Mouse (Mus musculus) cerebellum, postnatal 14 days (tissue): ENCODE measurements around the gene Srbd1.

Experiments
- DNase-seq, 2 experiments: peaks; one replicate each; pipeline ENCODE4 v3.0.0; 2021; ENCODE audit warnings: mixed read lengths in 2 of 2

The Srbd1 gene

DNA sequence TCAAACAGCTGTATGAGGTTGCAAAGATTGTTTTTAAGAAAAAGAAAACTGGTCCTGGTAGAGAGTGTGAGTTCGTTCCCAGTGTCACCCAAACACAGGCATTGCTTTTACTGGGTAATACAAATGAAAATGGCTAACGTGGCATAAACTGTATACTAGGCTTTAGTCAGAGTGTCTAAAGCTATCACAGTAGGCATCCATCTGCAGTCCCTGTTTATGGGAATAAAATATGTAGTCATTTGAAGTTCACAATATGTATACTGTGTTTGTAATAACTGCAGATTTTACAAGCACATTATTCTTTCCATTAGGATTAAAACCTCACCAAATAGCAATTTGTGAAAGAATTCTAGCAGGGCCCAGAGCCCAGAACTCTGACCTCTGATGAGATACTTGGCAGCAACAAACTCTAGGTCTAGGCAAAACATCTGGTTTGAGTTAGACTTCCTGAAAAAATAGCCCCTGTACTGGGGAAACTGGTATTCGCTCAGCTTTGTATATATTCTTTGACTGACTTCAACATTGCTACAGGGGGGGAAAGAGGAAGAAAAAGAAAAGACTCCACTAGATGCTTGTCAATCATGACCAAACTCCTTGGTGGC, 112.8 kb downstream of the Srbd1 start:
- no peak for DNase-seq

DNA sequence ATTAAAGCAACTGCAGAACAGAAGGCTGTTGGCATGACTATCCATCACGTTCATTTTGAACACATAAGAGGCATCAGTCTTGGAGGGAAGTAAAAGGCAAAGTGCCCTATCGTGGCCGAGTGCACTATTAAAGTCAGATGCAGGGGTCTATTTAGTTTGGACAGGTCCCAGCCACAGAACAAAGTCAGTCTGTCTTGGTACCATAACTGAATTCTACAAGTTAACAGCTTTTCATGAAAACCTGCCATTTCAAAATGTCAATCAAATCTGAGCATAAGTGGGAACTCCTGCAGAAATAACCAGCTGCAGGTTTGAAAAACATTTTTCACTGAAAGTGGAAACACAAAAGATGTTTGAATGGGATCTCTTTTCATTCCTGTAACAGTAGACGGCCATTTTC, 115.0 kb downstream of the Srbd1 start:
- DNase-seq, result no peak

DNA sequence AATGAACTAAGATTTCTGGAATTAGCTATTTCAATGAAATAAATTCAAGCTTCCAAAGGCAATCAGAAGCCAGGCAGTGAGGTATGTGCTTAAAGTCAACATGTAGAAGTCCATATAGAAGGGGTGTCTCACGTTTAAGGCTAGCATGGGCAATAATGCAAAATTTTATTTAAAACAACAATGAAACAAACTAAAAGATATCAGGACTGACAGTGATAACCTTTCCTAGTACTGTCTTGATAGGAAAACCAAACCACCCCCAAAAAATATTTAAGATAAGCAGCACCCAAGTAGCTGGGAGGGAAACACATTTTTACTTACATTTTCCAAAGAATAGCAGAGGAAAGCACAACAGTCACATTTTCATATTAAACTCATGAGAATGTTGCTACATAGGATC, 115.8 kb downstream of the Srbd1 start:
- no peak for DNase-seq

DNA sequence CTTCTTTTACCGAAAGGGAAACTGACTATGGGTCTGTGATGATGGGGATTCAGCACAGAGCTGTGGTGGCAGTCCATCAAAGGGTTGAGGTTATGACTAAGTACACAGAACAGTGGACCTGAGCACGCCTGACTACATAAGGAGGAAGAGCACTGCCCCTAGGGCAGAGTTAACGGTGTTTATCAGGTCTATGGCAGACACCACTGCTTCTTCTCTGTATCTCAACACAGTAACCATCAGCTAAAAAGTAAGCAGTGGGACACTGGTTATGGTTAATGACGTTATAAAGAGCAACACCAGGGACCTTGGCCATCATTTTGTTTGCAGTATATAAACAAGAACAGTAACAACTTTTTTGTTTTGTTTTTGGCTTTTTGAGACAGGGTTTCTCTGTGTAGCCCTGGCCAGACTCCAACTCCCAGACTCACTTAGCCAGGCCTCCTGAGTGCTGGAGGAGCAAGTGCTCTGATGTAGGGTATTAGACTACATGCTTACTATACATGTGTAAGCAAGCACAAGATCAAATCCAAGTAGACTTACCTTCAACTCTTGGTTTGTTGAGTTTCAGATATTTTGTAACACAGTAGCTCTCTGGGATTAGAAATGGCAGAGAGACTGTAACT, 117.3 kb downstream of the Srbd1 start:
- DNase-seq, result no peak

DNA sequence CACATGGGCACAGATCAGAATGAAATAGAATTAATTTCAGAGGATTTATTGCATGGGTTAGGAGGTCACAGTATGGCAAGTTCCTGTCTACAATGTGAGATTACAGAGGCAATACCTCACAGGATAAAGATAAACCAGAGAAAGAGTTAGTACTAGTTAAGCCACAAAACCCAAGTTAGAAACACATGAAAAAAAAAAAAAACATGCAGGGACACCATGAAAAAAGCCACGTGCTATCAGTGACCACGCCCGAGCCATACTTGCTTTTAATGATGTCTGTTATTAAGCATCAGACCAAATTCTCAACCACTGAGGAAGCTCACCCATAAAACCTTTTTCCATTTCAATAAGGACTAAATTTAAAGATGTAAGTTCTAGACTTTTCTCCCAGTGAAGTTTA, 120.4 kb downstream of the Srbd1 start:
- no peak for DNase-seq

DNA sequence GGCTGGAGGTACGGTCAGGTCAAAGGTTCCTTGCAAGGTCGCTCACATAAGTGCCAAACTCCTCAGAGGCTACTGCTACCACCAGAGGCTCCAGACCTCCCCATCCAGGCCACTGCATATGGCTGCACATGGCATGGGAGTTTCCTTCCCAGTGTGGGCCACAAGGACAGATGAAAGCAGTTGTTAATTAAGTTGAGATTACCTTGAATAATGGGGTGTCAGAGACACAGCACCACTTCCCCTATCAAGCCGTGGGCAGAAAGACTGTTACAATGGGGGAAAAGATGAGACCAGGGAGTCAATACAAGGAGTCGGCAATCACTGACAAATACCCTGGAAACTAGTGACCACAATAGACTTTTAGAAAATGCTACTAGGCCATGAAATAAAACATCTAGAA, 122.6 kb downstream of the Srbd1 start:
- DNase-seq, result no peak

DNA sequence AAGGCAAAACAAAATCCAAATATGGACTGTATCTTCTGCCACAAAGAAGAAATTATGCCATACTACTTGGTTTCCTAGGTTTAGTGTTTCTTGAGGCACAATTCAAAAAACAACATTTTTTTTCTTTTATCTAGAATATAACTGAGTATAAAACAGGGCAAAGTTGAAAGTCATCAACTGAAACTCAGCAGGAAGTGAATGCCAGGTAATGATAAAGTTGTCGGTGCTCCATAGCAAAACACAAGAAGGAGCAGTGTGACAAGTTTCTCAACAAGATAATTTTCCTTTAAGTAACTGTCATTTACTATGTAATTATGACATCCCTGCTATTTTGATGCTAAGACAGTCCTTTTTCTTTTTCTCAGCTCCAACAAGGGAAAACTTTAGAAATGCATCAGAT, 123.2 kb downstream of the Srbd1 start:
- no peak for DNase-seq

DNA sequence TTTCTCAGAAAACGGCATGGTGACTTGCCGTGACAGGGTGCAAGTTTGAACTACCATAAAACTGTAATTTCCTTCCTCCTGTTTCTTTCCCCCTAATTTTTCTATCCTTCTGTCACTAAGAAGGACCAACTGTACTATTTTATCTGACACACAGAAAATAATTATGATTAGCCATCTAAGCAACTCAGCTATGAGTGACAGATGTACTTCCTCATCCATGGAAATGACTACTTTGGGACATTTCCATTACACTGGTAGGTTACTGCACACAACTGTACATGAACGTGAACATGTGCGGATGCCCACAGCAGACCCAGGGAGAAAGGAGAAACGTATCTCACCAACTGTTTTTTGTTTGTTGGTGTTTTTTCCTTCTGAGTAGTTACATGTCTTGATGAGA, 123.7 kb downstream of the Srbd1 start:
- DNase-seq, result no peak

DNA sequence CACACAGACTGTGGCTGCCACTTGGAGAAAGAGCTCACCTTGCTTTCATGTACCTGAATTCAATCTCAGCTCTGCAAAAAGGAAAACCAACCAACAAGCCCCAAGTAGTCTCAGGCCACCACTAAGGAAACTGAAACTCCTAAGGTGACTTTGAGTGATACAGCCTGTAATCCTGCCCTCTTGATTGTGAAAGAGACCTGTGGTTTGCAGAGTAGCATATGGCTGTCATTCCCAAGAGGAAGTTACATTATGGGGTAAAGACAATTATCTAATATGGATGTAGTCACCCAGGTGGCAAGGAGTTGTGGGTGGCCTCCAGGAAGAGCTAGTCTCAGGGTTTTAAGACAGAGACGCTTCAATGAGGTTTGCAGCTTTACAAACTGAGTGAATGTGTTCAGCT, 125.2 kb downstream of the Srbd1 start:
- no peak for DNase-seq

DNA sequence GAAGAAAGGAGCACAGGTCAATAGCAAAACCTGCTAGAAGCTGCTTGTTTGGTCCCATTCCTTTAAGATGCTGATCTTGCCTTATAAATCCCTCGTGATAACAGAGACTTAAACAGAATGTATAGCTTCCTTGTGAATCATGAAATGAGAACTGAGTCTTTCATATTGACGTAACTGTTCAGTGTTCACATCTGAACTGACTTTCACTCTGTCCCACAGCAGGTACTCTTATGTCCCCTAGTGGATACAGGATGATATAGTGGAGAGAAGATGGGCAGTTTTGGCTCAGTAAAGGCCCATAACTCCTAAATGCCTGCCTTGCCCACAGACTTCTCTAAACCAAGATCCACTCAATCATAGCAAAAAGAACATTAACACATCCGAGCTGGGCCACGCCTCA, 130.7 kb downstream of the Srbd1 start:
- DNase-seq, result no peak

DNA sequence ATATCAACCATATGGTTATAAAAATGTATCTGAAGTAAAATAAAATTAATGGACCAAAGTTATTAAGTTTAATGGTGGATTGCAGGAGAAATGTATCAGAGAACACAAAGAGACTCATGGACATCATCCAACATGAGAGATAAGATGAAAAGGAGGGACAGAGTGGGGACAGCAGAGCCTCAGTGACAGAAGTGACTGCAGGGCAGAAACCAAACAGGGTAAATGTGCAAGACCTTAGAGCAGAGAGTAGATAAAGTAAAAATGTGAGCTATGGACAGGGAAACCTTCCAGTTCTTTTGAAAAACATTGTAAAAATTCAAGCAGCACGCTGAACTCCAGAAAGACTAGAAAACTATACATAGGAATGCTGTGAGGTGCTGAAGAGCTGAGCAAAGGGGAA, 132.4 kb downstream of the Srbd1 start:
- no peak for DNase-seq

DNA sequence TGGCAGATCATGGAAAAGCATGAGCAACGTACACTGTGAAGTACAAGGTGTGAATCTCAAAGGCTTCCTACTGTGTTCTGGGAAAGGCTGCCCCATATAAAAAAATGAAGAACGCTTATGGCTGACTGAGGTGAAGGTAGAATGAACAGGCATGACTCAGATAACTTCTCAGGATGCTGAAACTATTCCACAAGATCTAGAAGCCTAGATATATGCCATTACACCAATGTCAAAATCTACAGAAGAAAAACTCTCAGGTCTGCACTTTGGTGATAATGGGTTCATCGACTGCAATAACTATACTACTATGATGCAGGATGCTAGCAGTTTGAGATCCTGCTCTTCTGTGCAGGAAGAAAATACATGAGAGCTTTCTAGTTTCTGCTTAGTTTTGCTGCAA, 133.1 kb downstream of the Srbd1 start:
- no peak for DNase-seq

DNA sequence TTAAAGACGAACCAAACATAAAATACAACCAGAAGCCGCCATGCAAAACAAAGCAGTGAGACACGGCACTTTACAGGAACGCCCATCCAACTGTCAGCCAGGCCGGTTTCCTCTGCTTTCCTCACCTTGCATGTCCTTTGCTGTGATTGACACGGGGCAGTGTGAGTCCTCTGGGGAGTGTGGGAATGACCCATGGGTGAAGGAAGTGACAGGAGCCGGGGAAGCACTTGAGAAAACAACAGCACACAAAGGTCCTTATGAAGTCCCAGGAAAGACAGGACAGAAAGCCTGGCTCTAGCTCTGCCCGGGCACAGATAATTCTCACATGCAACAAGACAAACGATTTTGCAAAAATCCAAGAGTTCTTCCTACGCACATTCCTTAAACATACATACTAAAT, 136.6 kb downstream of the Srbd1 start:
- DNase-seq, result no peak

DNA sequence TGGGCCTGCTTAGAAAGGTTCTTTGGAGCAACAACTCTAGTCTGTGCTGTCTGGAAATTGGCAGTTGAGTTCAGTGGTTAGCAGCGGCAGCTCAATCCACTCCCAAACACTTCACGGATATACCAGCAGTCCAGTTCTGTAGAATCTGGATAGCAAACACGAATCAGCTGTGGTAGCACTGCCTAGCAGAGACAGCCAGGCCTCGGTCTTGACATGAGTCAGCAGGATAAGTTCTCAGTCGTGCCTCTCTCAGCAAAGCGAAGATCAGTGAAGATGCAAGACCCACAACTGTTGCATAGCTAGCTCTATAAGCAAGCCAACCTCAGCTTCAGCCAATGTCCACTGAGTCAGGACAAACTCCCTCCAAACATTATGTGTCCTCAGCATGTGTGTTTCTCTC, 142.9 kb downstream of the Srbd1 start:
- DNase-seq, result no peak

DNA sequence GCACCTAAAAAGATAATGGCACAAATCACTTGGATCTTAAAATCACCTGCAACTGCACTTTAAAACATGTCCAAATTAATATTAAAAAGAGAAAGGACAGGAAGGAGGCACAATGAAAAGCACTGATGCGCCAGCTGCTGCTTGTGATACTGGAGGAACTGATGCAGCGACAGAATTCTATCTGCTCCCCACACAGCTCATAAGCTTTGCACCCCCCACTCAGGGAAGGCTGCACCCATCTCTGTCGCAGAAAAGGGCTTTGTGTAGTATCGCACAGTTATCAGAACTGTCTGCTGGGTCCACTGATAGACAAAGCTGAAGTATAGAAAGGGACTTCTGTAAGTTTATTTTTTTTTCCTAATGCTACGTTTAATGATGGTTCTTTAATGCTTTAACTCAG, 143.3 kb downstream of the Srbd1 start:
- no peak for DNase-seq

DNA sequence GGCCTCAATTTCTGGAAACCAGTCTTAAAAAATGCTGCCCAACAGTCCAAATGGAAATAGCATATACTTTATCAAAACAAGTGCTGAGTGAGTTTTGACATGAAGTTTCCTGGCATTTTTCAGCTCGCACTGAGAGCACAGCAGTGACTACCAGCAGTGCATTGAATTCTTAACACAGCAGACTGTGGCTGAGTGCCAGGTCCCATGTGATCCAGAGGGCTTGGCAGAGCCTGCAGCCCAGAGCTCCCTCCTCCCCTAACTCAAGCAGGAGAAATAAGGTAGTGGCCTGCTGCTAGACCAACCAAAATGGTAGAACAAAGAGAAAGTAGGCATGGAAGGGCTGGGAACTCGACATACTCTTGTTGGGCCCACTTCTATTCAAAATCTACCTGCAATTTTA, 149.2 kb downstream of the Srbd1 start:
- peak; percentile 78 to 80 for DNase-seq

DNA sequence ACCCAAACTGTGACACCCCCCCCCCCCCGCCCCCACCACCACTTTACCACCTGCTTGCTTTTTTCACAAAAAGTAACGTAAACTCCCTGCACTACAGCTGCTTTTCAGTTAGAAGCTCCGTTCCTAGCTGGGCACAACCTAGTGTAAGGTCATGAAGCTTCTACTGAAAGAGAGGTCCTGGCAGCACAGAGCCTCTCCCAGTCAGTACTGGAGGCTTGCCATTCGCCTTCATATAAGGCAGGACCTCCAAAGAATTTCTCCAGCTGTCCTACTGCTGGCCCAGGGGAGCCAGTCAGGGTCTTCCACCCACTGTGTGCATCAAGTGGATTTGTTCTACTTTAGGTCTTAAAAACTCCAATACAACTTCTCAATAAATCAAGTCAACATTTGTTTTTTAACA, 149.9 kb downstream of the Srbd1 start:
- DNase-seq, result peak in 1 of 2 experiments; percentile 18

DNA sequence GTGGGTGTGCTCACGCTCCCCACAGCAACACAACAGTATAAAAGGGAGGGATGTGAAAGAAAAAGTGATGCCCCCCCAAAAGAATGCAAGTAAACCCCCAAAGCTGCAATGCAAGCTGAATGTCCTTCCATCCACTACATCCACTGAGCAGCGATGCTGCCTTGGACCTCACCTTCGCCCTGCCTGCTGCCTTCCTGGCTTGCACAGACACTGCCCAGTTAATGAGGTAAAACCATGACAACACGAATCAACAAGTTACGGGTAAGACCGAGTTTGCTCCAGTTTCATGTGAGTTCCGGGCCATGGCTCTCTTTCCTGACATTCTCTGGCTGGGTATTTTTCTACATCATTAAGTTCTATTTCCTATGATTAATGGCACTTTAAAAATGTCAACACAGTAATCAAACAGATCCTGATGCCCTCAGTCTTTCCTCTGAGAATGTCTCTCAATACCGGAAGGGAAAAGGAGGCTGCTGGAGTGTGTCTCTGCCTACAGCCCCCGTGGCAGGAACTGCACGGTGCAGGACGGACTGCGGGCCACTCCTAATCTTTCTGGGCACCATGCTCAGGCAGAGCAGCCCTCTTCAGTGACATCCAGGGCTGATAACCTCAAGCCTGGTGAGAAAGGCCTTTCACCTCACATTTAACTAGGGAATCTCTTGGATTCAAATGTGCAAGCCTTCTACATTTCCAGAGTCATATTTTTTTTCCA, 155.8 kb downstream of the Srbd1 start:
- no peak for DNase-seq

DNA sequence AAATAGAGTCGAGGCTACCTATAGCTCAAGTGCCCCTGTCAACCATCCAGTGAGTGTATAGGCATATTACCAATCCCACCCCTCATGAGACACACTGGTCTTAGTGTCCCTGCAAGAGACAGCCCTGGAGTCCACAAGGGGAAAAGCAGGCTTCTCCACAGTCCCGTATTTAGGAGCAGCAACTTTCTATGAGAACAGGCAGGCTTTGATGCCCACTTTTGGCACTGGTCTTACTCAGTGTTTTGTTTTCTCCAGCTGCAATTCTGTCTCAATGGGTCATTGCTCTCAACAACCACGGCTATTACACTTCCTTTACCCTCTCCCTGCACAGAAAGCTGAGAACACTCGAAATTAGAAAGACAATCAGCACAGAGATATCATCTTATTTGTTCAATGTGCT, 157.4 kb downstream of the Srbd1 start:
- no peak for DNase-seq

DNA sequence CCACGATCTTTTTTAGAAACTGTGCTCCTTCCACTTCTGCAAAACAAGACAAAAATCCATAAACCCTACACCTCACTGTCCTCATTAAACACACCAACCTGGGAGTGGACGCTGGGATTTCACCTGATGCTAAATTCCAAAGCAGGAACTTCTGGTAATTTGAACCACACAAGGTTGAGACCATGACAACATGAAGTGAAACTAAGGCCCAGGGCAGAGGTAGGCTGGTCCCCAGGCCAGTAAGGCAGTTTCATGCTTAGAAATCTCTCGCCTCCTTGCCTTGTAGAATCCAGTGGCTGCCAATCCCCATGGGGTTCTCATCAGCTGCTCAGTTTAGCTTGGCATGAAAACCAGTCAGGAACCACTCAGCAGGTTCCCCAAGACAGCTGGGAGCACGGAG, 158.4 kb downstream of the Srbd1 start:
- DNase-seq, result no peak

DNA sequence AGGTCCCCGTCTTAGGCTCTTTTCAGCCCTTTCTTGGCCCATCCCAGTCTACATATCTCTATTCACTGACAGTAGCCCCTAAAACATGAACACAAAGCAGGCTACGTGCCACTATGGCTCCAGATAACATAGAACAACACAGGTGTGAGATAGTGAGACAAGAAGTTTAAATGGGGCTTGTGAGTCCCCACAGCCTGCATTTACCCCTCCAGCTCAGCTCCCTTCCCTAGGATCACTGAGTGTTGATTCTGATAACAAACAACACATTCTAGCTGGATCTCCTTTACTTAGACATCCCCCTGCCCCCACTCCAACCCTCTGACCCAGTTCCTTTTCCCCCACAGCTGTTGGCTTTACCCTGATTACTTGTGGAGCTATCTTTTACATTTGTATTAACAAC, 158.8 kb downstream of the Srbd1 start:
- DNase-seq, result no peak

DNA sequence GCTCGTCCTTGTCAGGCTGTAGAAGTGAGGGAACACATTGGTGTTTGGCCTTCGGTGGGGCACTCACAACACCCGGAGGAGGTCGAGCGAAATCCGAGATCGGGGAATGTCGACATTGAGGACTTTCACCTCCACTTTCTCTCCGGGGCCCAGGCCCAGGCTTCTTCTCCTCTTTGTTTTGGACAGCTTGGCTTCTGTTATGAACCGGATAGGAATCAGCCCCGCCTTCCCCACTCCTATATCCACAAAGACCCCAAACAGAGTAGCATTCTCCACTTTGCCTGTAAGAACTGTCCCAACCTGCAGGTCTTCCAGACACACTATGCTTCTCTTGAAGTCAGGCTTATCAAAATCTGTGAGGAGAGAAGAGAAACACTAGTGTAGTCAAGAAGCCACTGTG, 159.8 kb downstream of the Srbd1 start:
- DNase-seq, result no peak

DNA sequence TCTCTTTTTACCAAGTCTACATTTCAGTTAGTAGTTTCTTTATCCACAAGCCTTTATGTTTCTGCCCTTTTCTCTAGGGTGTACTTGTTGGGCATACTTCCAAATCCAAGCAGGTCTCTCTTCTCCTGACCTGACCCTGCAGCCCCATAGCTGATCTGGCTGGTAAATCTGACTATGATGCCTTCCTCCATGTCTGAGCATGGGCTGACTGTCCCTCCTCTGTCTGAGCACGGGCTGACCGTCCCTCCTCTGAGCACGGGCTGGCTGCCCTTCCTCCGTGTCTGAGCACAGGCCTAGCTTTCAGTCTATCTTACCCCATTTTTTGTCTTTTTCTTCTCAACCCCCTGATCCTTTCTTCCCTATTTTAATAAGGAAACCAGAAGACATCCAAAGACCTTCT, 162.7 kb downstream of the Srbd1 start:
- no peak for DNase-seq

DNA sequence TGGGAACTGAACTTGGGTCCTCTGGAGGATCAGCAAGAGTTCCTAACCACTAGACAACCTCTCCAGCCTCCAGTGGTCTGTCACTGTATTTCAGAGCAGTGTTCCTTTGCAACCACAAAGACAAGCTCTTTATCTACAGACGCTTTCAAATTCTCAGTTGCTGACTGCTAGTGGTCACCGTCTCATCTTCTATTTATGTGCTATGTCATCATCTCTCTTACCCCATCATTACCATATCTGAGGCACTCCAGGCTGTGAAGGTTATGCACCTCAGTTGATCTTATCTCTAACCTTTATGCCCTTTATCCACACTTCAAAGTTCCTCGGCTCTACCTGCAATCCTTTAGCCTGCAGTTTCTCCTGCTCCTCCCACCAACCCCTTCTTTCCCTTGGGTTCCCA, 163.1 kb downstream of the Srbd1 start:
- DNase-seq, result no peak

DNA sequence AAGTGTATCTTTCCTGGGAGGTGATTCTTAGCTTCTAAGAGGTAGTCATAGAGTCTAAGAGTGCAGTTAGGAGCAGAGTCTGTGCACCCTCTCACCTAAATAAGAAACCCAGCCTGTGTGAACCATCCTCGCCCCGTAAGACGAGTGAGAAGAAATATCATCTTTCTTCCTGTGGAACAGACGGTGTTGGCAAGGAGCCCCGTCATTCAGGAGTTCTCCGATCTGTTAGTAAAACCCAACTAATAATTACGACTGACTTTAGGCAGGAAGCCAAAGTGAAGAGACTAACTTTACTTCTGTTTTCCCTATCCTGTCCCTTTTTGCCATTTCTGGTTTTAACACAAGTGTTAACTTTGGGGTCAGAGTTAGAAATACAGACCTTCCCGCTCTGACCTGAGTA, 166.1 kb downstream of the Srbd1 start:
- peak; percentile 38 to 60 for DNase-seq
